Mouse (Mus musculus) heart, embryonic 12.5 days (tissue): ENCODE measurements around the gene Src. TPM values are rescaled to one million over a fixed set of nuclear protein-coding genes. Genes with fewer than 3 reads are reported as not detected.

ENCODE experiments used
- ATAC-seq: fragments of 200-750 bp; cut with Nextera tagmentation; 2 replicates; pipeline ENCODE4 v1.8.0; 2017; ENCODE audit warnings: moderate TSS enrichment, moderate library complexity; ENCODE audit not compliant: insufficient number of reproducible peaks, low FRiP score
- H3K27ac ChIP-seq: fragments of 300-500 bp; sonication (generic); 2 replicates; pipeline ENCODE4 v1.5.1; 2016; ENCODE audit warnings: mild to moderate bottlenecking, moderate library complexity; ENCODE audit not compliant: poor library complexity, severe bottlenecking
- H3K27me3 ChIP-seq: fragments of 300-500 bp; sonication (generic); replicated peaks from 2 replicates; pipeline ENCODE4 v1.6.1; 2016; ENCODE audit warnings: mild to moderate bottlenecking, moderate library complexity
- H3K36me3 ChIP-seq: fragments of 300-500 bp; sonication (generic); 2 replicates; pipeline ENCODE4 v1.6.1; 2016; ENCODE audit warnings: mild to moderate bottlenecking, moderate library complexity
- H3K4me1 ChIP-seq: fragments of 300-500 bp; sonication (generic); replicated peaks from 2 replicates; pipeline ENCODE4 v1.6.1; 2016; ENCODE audit warnings: mild to moderate bottlenecking
- H3K4me2 ChIP-seq: fragments of 300-500 bp; sonication (generic); 2 replicates; pipeline ENCODE4 v1.6.1; 2016; ENCODE audit warnings: mild to moderate bottlenecking, moderate library complexity
- H3K4me3 ChIP-seq: fragments of 300-500 bp; sonication (generic); 2 replicates; pipeline ENCODE4 v1.5.1; 2016; ENCODE audit warnings: mild to moderate bottlenecking
- H3K9ac ChIP-seq: fragments of 300-500 bp; sonication (generic); 2 replicates; pipeline ENCODE4 v1.6.1; 2016; ENCODE audit warnings: mild to moderate bottlenecking, moderate library complexity
- H3K9me3 ChIP-seq: fragments of 300-500 bp; sonication (generic); replicated peaks from 2 replicates; pipeline ENCODE4 v1.6.1; 2016; ENCODE audit warnings: mild to moderate bottlenecking, moderate library complexity
- WGBS: fragments of 180-500 bp; shearing (Covaris S2); methylation state at CpG from one replicate; pipeline ENCODE4 v1.1.7; 2016; 5-methylcytosine and 5-hydroxymethylcytosine counted together
- polyA plus RNA-seq: library from polyadenylated mRNA; unstranded; fragments of >200 nt; fragmentation: Nextera tagmentation; extraction: Ambion mirVana; gene quantifications from 2 replicates; pipeline ENCODE4 v1.2.1, GENCODE M21; 2016

The Src gene
- polyA plus RNA-seq, 1 experiment from 2014 or later: 10.9 TPM

DNA sequence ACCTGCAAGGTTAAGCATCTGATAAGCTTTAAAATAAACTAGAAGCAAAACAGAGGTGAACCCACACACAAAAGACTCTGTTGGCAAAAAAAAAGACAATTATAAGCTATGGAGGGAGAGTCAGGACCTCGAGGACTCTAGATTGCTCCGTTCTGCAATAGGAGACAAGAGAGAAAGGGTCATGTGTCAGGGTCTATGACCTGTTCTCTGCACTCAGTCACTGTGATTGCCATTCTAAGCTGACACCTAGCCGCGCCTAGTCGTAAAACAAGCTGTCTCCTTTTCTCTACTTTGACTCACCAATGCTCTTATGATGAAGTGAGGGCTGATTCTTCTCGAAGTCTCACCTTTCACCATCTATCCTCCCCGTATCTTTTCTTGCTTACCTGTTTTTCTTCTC lies 5.7 kb upstream of the Src start:
- H3K9ac ChIP-seq: no peak overlapping the region

DNA sequence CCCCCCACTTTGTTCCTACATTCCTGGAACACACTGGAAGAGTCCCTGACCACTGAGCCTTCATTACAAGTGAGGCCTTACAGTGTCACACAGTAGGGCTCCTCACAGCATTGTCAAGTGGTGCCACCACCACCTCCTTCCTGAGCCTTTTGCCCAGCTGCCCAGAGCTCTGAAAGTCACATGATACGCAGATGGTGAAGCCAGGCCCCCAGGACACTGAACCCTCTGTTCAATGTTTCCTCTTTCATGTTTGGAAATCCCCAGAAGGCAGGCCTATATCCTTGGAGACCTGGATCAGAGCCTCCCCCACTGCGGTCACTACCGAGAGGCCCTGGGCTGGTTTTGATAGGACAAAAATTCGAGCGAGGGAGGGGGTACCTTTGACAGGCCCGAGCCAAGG lies 1.0 kb upstream of the Src start:
- WGBS: 50% methylated on average over 6 of the region's 6 CpGs
- H3K27ac ChIP-seq: no peak overlapping the region
- H3K9me3 ChIP-seq: no peaks in the 10 kb centered on the region

More for the DNA sequence above, 5.7 kb upstream of the Src start:
- Histone ChIP-seq H3K9me3 (no peaks in the 10 kb centered on the region), H3K4me2 (no peak overlapping the region), H3K27me3 (peaks cover 2% of the 10 kb centered on the region; the same call in 1 of the 2 replicates), H3K36me3 (no peaks in the 10 kb centered on the region), H3K27ac (no peak overlapping the region), H3K4me1 (0 out of 2 replicates have a peak, but pooled peaks cover 6% of the 10 kb centered on the region), H3K4me3 (no peak overlapping the region)
- WGBS: 78% methylated on average over 7 of the region's 7 CpGs
- no peak for ATAC-seq

DNA sequence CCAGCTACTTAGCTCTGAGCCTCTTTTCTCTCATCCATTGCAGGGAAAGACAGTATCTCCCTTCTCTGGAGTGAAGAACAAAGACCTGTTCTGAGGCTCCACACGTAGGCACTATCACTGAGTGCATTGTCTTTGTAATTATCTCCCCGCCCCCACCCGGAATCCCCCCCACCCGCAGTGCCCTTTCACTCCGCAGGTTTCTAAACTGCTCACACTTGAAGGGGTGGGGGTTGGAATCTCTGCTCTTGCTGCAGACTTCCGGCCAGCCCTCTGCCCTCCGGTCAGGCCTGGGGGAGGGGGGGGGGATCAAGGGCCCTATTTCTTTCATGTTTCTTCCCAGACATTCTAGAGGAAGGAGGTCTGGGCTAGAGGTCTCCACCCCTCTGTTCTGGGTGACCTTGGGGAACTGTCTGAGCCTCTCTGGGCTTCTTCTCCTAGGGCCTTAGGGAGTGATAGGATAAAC lies 396 bp downstream of the Src start:
- Histone ChIP-seq H3K4me2 (0 out of 2 replicates have a peak overlapping the region, but pooled peaks have one; percentile 21), H3K9me3 (no peaks in the 10 kb centered on the region), H3K27me3 (peaks cover 5% of the 10 kb centered on the region; the same call in 1 of the 2 replicates), H3K27ac (no peak overlapping the region), H3K4me1 (peaks cover 34% of the 10 kb centered on the region), H3K9ac (no peak overlapping the region), H3K36me3 (no peaks in the 10 kb centered on the region), H3K4me3 (no peak overlapping the region)
- 1% methylated on average over 7 of the region's 7 CpGs for WGBS
- no peak for ATAC-seq

More for the DNA sequence above, 1.0 kb upstream of the Src start:
- Histone ChIP-seq H3K9ac (no peak overlapping the region), H3K36me3 (no peaks in the 10 kb centered on the region), H3K4me2 (no peak overlapping the region), H3K4me3 (no peak overlapping the region), H3K4me1 (peaks cover 20% of the 10 kb centered on the region), H3K27me3 (peaks cover 5% of the 10 kb centered on the region; the same call in 1 of the 2 replicates)
- ATAC-seq: no peak

DNA sequence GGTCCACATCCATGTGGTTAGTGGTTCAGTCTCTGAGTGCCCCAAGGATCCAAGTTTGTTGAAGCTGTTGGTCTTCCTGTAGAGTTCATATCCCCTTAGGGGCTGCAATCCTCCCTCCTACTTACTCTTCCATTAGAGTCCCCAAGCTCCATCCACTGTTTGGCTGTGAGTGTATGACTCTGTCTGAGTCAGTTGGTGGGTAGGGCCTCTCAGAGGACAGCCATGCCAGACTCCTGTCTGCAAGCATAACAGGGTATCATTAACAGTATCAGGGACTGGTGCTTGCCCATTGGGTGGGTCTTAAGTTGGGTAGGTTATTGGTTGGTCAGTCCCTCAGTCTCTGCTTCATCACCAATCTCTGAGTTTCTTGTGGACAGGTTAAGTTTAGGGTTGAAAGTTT lies 1.3 kb downstream of the Src start:
- Histone ChIP-seq H3K36me3 (no peaks in the 10 kb centered on the region), H3K27me3 (peaks cover 5% of the 10 kb centered on the region; the same call in 1 of the 2 replicates), H3K9ac (no peak overlapping the region), H3K27ac (no peak overlapping the region), H3K4me1 (peaks cover 34% of the 10 kb centered on the region), H3K9me3 (no peaks in the 10 kb centered on the region), H3K4me3 (no peak overlapping the region), H3K4me2 (no peak overlapping the region)
- ATAC-seq: no peak

GRCm38 (mm10) chr2:157420404-157420803 lies 2.2 kb downstream of the Src start:
- Histone ChIP-seq H3K9ac (no peak overlapping the region), H3K4me3 (no peak overlapping the region), H3K36me3 (no peaks in the 10 kb centered on the region), H3K9me3 (no peaks in the 10 kb centered on the region), H3K27me3 (peaks cover 5% of the 10 kb centered on the region; the same call in 1 of the 2 replicates), H3K4me1 (peaks cover 43% of the 10 kb centered on the region), H3K4me2 (no peak overlapping the region), H3K27ac (no peak overlapping the region)
- ATAC-seq: no peak
- WGBS: 83% methylated on average over 4 of the region's 4 CpGs

DNA sequence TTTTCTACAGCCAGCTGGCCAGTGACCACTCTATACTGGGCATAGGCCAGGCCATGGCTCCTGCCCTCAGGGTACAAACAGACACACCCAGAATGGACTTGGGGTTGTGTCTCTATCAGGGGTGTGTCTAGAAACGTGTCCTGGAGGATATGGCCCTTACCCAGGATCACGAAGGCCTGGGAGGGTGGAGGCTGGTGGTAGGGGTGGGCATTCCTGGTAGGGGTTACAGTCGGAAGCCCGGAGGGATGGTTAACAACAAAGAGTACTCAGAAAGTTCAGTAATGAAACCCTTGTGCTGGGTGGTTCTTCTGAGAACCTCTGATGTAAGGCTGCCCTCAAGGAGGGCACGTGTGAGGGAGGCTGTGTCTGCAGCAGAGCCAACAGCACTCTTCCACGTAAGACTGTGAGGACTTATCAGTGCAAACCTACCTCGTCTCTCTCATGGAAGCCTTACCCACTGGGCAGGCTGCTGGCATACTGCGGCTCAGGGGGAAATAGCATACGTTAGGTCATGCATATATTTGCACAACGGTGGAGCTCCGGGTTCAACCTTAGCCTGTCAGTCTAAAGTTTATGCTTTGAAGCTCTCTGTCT lies 3.9 kb downstream of the Src start:
- H3K9ac ChIP-seq: no peak overlapping the region
- 0 out of 2 replicates have a peak overlapping the region, but pooled peaks have one; percentile 43 for H3K27ac ChIP-seq
- peaks cover 5% of the 10 kb centered on the region; the same call in 1 of the 2 replicates for H3K27me3 ChIP-seq
- 65% methylated on average over 11 of the region's 11 CpGs for WGBS
- peaks cover 59% of the 10 kb centered on the region for H3K4me1 ChIP-seq
- no peaks in the 10 kb centered on the region for H3K36me3 ChIP-seq
- H3K4me2 ChIP-seq: no peak overlapping the region
- no peaks in the 10 kb centered on the region for H3K9me3 ChIP-seq
- no peak for ATAC-seq
- H3K4me3 ChIP-seq: no peak overlapping the region

- peaks cover 61% of the 10 kb centered on the region for H3K4me1 ChIP-seq
- H3K36me3 ChIP-seq: no peaks in the 10 kb centered on the region
- H3K27me3 ChIP-seq: no peaks in the 10 kb centered on the region
- H3K4me3 ChIP-seq: peak overlapping the region; percentile 88
- H3K9ac ChIP-seq: peak overlapping the region; percentile 97; the same call in 1 of the 2 replicates
- H3K27ac ChIP-seq: peak overlapping the region; percentile 41
- WGBS: 44% methylated on average over 11 of the region's 11 CpGs
- H3K9me3 ChIP-seq: no peaks in the 10 kb centered on the region
- H3K4me2 ChIP-seq: peak overlapping the region; percentile 75
- ATAC-seq: peak; percentile 34; the same call in 1 of the 2 replicates
Measured at GRCm38 (mm10) chr2:157422854-157423705, 4.8 kb downstream of the Src start.

GRCm38 (mm10) chr2:157423706-157424125 lies 5.5 kb downstream of the Src start:
- Histone ChIP-seq H3K36me3 (no peaks in the 10 kb centered on the region), H3K4me2 (peak overlapping the region; percentile 75), H3K27ac (peak overlapping the region; percentile 36), H3K9ac (peak overlapping the region; percentile 97), H3K4me1 (peaks cover 61% of the 10 kb centered on the region), H3K4me3 (peak overlapping the region; percentile 88), H3K27me3 (no peaks in the 10 kb centered on the region), H3K9me3 (no peaks in the 10 kb centered on the region)
- 16% methylated on average over 21 of the region's 21 CpGs for WGBS
- ATAC-seq: no peak

- WGBS: 2% methylated on average over 65 of the region's 98 CpGs
- Histone ChIP-seq H3K4me3 (peak overlapping the region; percentile 88), H3K4me1 (peaks cover 64% of the 10 kb centered on the region), H3K9me3 (no peaks in the 10 kb centered on the region), H3K27ac (peak overlapping the region; percentile 36), H3K9ac (peak overlapping the region; percentile 97), H3K4me2 (peak overlapping the region; percentile 75), H3K36me3 (no peaks in the 10 kb centered on the region), H3K27me3 (no peaks in the 10 kb centered on the region)
- ATAC-seq: peak; percentile 33; the same call in 1 of the 2 replicates
Measured at GRCm38 (mm10) chr2:157424126-157424903, 6.1 kb downstream of the Src start.

DNA sequence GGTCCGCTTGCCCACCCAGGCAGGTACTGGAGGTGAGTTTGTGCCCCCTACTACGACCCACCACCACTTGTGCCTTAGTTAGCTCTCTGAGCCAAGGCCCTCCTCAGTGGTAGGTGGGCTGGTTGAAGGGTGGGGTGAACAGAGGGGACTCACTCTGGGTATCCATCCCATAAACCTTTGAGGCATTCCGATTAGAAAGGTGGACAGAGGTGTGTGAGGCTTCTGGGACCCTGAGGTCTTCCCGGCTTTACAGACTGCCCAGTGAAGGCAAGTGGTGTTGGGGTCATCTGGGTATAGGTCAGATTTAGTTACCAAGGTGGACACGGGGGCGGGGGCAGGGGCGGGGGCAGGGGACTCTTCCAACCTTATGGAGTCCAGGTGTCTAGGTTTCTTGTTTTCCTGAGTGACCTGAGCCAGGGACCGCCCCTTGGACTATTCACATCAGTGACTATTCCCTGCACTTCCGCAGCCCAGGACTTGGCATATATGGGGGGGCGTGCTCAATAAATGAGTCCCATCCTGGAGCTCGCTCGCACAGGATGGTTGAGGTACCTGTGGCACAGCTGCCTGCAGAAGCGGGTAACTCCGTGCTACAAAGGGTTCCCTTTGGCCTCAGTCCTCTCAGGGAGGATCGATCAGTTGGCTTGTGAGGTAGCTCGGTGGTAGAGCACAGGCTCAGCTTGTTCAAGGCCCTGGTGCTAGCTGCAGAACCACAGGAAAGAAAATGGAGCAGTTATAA lies 6.8 kb downstream of the Src start:
- Histone ChIP-seq H3K4me3 (peak overlapping the region; percentile 88), H3K27ac (peak overlapping the region; percentile 36; the same call in 1 of the 2 replicates), H3K9ac (peak overlapping the region; percentile 97), H3K36me3 (no peaks in the 10 kb centered on the region), H3K27me3 (no peaks in the 10 kb centered on the region), H3K4me1 (peaks cover 69% of the 10 kb centered on the region), H3K4me2 (peak overlapping the region; percentile 75), H3K9me3 (no peaks in the 10 kb centered on the region)
- 0 out of 2 replicates have a peak, but pooled peaks have one; percentile 5 for ATAC-seq
- 65% methylated on average over 16 of the region's 16 CpGs for WGBS
